Mouse (Mus musculus) intestine, embryonic 14.5 days (tissue): ENCODE data around the gene Arl4d. TPM values are rescaled to one million over a fixed set of nuclear protein-coding genes. Genes with fewer than 3 reads are reported as not detected.

Source experiments
- ATAC-seq: fragments of 200-750 bp; cut with Nextera tagmentation; replicated peaks from 2 replicates; pipeline ENCODE4 v1.8.0; 2017; ENCODE audit warnings: low read depth, moderate number of reproducible peaks, moderate TSS enrichment, moderate library complexity; ENCODE audit not compliant: low FRiP score, low TSS enrichment
- DNase-seq: peaks from one replicate; pipeline ENCODE4 v3.0.0-alpha.2; 2018; ENCODE audit warnings: low spot score
- H3K27ac ChIP-seq: fragments of 300-500 bp; sonication (generic); 2 replicates; pipeline ENCODE4 v1.5.1; 2014; ENCODE audit warnings: low read depth, mild to moderate bottlenecking, control low read depth
- H3K27me3 ChIP-seq: fragments of 300-500 bp; sonication (generic); replicated peaks from 2 replicates; pipeline ENCODE4 v1.6.1; 2014; ENCODE audit warnings: low read length, control low read depth; ENCODE audit not compliant: control insufficient read depth, insufficient read depth
- H3K36me3 ChIP-seq: fragments of 300-500 bp; sonication (generic); 2 replicates; pipeline ENCODE4 v1.6.1; 2014; ENCODE audit warnings: low read length, control low read depth; ENCODE audit not compliant: control insufficient read depth, insufficient read depth
- H3K4me1 ChIP-seq: fragments of 300-500 bp; sonication (generic); replicated peaks from 2 replicates; pipeline ENCODE4 v1.6.1; 2014; ENCODE audit warnings: low read length, control low read depth, mixed read lengths; ENCODE audit not compliant: control insufficient read depth, insufficient read depth
- H3K4me2 ChIP-seq: fragments of 300-500 bp; sonication (generic); 2 replicates; pipeline ENCODE4 v1.6.1; 2014; ENCODE audit warnings: low read length
- H3K4me3 ChIP-seq: fragments of 300-500 bp; sonication (generic); 2 replicates; pipeline ENCODE4 v1.5.1; 2014; ENCODE audit warnings: low read depth, low read length, control low read depth, mixed read lengths
- H3K9ac ChIP-seq: fragments of 300-500 bp; sonication (generic); 2 replicates; pipeline ENCODE4 v1.6.1; 2014; ENCODE audit warnings: mild to moderate bottlenecking, low read length
- H3K9me3 ChIP-seq: fragments of 300-500 bp; sonication (generic); 2 replicates; pipeline ENCODE4 v1.6.1; 2016; ENCODE audit warnings: low read length, control low read depth; ENCODE audit not compliant: control insufficient read depth
- WGBS: fragments of 180-500 bp; shearing (Covaris S2); extraction: QIAGEN DNeasy Blood & Tissue Kit; methylation state at CpG from one replicate; pipeline ENCODE4 v1.1.7; 2014; 5-methylcytosine and 5-hydroxymethylcytosine counted together
- polyA plus RNA-seq: library from polyadenylated mRNA; unstranded; fragments of >200 nt; fragmentation: Nextera tagmentation; extraction: Ambion mirVana; gene quantifications from 2 replicates; pipeline ENCODE4 v1.2.1, GENCODE M21; 2014

The Arl4d gene
- polyA plus RNA-seq, 1 experiment from 2014 or later: 8.3 TPM

GRCm38 (mm10) chr11:101695906-101696661 lies 30.7 kb downstream of the Arl4d start:
- Histone ChIP-seq H3K27ac (peak overlapping the region; percentile 28), H3K4me2 (peak overlapping the region; percentile 57), H3K9ac (peak overlapping the region; percentile 23), H3K4me1 (peaks cover 20% of the 10 kb centered on the region), H3K36me3 (no peaks in the 10 kb centered on the region), H3K27me3 (no peaks in the 10 kb centered on the region), H3K9me3 (no peaks in the 10 kb centered on the region), H3K4me3 (peak overlapping the region; percentile 24; the same call in 1 of the 2 replicates)
- ATAC-seq (peak; percentile 82; the same call in 1 of the 2 replicates), DNase-seq (peak; percentile 73)
- WGBS: 4% methylated on average over 20 of the region's 20 CpGs

DNA sequence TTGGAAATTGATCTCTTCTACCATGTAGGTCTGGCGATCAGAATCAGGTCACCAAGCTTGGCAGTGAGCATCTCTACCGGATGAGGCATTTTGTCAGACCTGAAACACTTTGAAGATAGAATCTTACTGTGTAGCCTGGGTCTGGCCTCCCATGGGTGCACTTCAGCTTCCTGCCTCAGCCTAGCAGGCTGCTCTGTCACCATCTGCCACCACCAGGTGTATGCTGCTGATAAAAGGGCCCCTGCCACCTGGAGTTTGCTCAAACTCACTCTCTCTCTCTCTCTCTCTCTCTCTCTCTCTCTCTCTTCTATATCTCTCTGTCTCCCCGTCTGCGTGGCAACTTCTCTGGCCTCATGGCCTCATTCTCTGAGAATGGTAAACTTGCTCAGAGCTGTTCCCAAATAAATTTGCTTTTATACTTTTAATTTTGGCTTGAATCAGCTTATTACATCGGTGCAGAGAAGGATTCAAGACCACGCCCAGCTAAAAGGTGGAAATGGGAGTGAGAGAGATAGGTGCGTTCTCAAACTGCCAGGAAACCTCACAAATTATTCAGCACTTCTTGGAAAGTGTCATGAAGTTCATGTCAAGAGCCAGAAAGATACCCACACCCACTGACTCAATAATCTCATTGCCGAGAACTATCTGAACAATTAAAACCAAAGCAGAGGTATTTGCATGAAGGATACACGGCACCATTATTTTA lies 32.0 kb downstream of the Arl4d start:
- Histone ChIP-seq H3K9me3 (no peaks in the 10 kb centered on the region), H3K4me1 (peaks cover 20% of the 10 kb centered on the region), H3K4me3 (no peak overlapping the region), H3K27ac (no peak overlapping the region), H3K4me2 (no peak overlapping the region), H3K9ac (no peak overlapping the region), H3K27me3 (no peaks in the 10 kb centered on the region), H3K36me3 (no peaks in the 10 kb centered on the region)
- WGBS: 91% methylated on average over 9 of the region's 9 CpGs
- ATAC-seq (no peak), DNase-seq (no peak)

DNA sequence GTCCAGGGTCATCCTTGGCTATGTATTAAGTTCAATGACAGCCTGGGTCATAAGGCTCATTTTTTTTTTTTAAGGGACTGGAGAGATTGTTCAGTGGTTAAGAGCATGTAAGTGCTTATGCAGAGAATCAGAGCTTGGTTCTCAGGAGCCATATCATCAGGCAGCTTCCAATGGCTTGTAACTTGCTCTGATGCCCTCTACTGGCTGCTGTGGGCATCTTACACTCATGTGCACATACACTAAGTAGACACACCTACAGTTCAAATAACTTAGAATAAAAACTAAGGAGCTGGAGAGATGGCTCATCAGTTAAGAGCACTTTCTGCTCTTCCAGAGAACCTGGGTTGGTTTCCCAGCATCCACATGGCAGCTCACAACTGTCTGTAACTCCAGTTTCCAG lies 32.8 kb downstream of the Arl4d start:
- no peak overlapping the region for H3K9ac ChIP-seq
- H3K4me1 ChIP-seq: peaks cover 20% of the 10 kb centered on the region
- DNase-seq (no peak), ATAC-seq (no peak)
- H3K9me3 ChIP-seq: no peaks in the 10 kb centered on the region
- no peak overlapping the region for H3K4me2 ChIP-seq
- no peak overlapping the region for H3K27ac ChIP-seq
- no peaks in the 10 kb centered on the region for H3K36me3 ChIP-seq
- no peaks in the 10 kb centered on the region for H3K27me3 ChIP-seq
- H3K4me3 ChIP-seq: no peak overlapping the region

DNA sequence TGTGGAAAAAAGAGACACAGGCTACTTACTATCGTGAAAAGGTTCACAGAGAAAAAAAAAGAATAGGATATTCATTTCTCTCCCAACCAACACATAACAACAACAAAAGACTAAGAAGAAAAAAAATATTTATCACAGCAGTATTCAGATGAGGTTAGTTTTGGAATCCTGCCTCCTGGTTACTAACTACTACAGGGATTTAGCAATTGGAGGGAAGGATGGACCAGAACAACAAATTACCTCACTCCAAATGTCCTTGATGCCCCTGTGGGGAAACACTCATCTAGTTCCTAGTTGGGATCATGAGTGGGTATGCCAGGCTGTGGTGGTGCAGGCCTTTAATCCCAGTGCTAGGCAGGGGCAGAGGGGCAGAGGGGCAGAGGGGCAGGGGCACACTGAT lies 34.2 kb downstream of the Arl4d start:
- H3K9ac ChIP-seq: no peak overlapping the region
- no peaks in the 10 kb centered on the region for H3K36me3 ChIP-seq
- 67% methylated on average over 1 of the region's 1 CpGs for WGBS
- H3K4me1 ChIP-seq: peaks cover 20% of the 10 kb centered on the region
- H3K4me3 ChIP-seq: no peak overlapping the region
- no peak overlapping the region for H3K4me2 ChIP-seq
- no peaks in the 10 kb centered on the region for H3K9me3 ChIP-seq
- no peaks in the 10 kb centered on the region for H3K27me3 ChIP-seq
- ATAC-seq (no peak), DNase-seq (no peak)
- H3K27ac ChIP-seq: no peak overlapping the region

GRCm38 (mm10) chr11:101699991-101700390 lies 34.6 kb downstream of the Arl4d start:
- H3K9ac ChIP-seq: no peak overlapping the region
- H3K9me3 ChIP-seq: no peaks in the 10 kb centered on the region
- H3K4me1 ChIP-seq: peaks cover 20% of the 10 kb centered on the region
- no peak overlapping the region for H3K4me3 ChIP-seq
- no peaks in the 10 kb centered on the region for H3K36me3 ChIP-seq
- H3K4me2 ChIP-seq: 0 out of 2 replicates have a peak overlapping the region, but pooled peaks have one; percentile 8
- no peaks in the 10 kb centered on the region for H3K27me3 ChIP-seq
- no peak for ATAC-seq
- 50% methylated on average over 7 of the region's 7 CpGs for WGBS
- DNase-seq: no peak
- H3K27ac ChIP-seq: no peak overlapping the region

DNA sequence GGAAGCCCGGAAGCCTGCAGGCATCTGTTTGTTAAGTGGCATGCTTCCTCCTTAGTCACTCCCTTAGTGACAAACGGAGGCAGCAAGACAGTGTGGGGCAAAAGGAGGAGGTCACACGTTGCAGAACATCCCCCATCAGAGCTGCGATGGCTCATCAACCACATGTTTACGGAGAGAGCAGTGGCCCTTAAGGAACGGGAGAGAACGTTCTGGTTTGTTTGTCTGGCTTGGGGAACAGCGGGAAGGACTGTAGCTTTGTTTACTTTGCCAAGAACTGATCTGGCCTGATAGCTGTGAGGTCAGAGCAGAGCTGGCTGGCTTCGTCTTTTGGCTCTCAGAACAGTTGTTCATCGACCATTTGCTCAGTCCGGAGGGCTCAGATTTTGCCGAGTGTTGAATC lies 35.1 kb downstream of the Arl4d start:
- Histone ChIP-seq H3K27me3 (no peaks in the 10 kb centered on the region), H3K4me3 (no peak overlapping the region), H3K9me3 (no peaks in the 10 kb centered on the region), H3K9ac (no peak overlapping the region), H3K36me3 (no peaks in the 10 kb centered on the region), H3K4me2 (peak overlapping the region; percentile 8; the same call in 1 of the 2 replicates), H3K4me1 (peaks cover 19% of the 10 kb centered on the region), H3K27ac (no peak overlapping the region)
- WGBS: 10% methylated on average over 12 of the region's 12 CpGs
- ATAC-seq (no peak), DNase-seq (no peak)

- H3K9me3 ChIP-seq: no peaks in the 10 kb centered on the region
- WGBS: 26% methylated on average over 5 of the region's 5 CpGs
- H3K27ac ChIP-seq: no peak overlapping the region
- DNase-seq (no peak), ATAC-seq (no peak)
- H3K9ac ChIP-seq: no peak overlapping the region
- H3K4me2 ChIP-seq: no peak overlapping the region
- H3K36me3 ChIP-seq: no peaks in the 10 kb centered on the region
- peaks cover 8% of the 10 kb centered on the region for H3K4me1 ChIP-seq
- H3K4me3 ChIP-seq: no peak overlapping the region
- no peaks in the 10 kb centered on the region for H3K27me3 ChIP-seq
Observed at GRCm38 (mm10) chr11:101704081-101704480, 38.7 kb downstream of the Arl4d start.

DNA sequence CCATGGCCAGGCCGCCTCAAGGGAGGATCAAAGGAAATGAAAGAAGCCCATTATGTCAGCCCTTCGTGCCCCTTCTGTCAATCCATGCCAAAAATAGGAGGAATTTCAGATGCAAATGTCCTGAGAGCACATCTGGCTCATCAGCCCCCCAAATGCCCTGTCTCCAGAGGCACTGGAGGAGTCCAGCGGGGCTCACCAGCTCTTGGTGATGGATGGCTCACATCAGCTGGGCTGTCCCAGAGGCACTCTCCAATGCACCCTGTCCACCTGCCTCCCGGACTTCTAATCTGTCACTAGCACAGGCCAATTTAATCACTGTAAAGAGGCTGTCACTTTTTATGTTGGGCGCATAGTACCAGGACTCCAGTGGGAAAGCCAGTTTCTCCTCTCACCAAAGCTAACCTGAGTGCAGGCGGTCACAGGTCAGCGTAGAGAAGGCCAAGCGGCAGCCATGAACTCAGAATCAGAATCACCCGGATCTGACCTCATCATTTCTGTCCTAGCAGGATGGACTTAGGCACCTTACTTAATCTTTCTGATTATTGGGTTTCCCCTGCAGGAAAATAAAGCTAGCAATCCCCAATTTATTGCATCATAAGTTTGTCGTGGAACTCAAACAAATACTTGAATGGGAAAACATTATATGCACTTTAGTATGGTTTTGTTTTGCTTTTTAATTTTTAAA lies 41.6 kb downstream of the Arl4d start:
- DNase-seq (no peak), ATAC-seq (no peak)
- no peaks in the 10 kb centered on the region for H3K4me1 ChIP-seq
- no peaks in the 10 kb centered on the region for H3K27me3 ChIP-seq
- no peak overlapping the region for H3K4me2 ChIP-seq
- no peak overlapping the region for H3K9ac ChIP-seq
- no peak overlapping the region for H3K4me3 ChIP-seq
- no peaks in the 10 kb centered on the region for H3K9me3 ChIP-seq
- 78% methylated on average over 10 of the region's 10 CpGs for WGBS
- H3K36me3 ChIP-seq: no peaks in the 10 kb centered on the region
- H3K27ac ChIP-seq: no peak overlapping the region
